Mouse (Mus musculus): ENCODE results near the gene Dis3l.

Dis3l gene

GRCm38 (mm10) chr9:64259906-64260305, 81.2 kb downstream of the Dis3l start:
- DNase-seq (ENCODE audit: low read depth, low spot score), result no peak
